Mouse (Mus musculus) spleen, postnatal 36 days (tissue): ENCODE data around the gene Adssl1.

Source experiments
- DNase-seq, 2 experiments: peaks; one replicate each; pipeline ENCODE4 v3.0.0; 2022; ENCODE audit warnings: low spot score in 2 of 2, mixed read lengths in 1 of 2

Adssl1 gene

GRCm38 (mm10) chr12:112592985-112593734 lies 26.7 kb upstream of the Adssl1 start:
- no peak for DNase-seq

GRCm38 (mm10) chr12:112593951-112594915 lies 25.6 kb upstream of the Adssl1 start:
- peak; percentile 38 to 46 for DNase-seq

GRCm38 (mm10) chr12:112594989-112595388 lies 24.9 kb upstream of the Adssl1 start:
- no peak for DNase-seq

- DNase-seq, result no peak
Observed at GRCm38 (mm10) chr12:112595626-112596025, 24.2 kb upstream of the Adssl1 start.

GRCm38 (mm10) chr12:112596454-112596853 lies 23.4 kb upstream of the Adssl1 start:
- DNase-seq, result no peak

DNA sequence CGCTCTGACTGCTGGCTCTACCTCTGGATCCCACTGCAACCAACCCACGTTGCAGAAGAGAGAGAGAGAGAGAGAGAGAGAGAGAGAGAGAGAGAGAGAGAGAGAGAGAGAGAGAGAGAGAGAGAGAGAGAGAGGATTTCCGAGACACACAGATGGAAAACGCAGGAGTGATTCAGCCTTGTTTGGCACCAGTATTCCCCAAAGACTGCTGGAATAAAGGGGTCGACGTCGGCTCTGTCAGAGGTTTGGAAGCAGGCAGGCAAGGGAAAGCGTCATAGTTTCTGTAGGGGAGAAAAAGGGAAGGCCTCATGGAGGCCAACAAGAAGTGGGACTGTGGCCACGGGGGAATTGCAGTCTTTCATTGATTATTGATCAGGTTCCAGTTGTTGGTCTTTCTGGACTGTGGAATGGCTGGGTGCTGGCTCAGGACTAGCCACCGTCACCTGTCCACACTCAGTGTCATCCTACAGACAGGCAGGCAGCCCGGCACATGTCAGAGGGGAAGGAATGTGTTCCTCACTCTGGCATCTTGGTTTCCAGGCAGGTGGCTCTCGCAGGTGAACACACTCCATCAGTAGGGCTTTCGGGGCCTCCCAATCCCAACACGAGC lies 22.8 kb upstream of the Adssl1 start:
- no peak for DNase-seq

GRCm38 (mm10) chr12:112597618-112598017 lies 22.2 kb upstream of the Adssl1 start:
- no peak for DNase-seq

- no peak for DNase-seq
Observed at GRCm38 (mm10) chr12:112599198-112599597, 20.6 kb upstream of the Adssl1 start.

DNA sequence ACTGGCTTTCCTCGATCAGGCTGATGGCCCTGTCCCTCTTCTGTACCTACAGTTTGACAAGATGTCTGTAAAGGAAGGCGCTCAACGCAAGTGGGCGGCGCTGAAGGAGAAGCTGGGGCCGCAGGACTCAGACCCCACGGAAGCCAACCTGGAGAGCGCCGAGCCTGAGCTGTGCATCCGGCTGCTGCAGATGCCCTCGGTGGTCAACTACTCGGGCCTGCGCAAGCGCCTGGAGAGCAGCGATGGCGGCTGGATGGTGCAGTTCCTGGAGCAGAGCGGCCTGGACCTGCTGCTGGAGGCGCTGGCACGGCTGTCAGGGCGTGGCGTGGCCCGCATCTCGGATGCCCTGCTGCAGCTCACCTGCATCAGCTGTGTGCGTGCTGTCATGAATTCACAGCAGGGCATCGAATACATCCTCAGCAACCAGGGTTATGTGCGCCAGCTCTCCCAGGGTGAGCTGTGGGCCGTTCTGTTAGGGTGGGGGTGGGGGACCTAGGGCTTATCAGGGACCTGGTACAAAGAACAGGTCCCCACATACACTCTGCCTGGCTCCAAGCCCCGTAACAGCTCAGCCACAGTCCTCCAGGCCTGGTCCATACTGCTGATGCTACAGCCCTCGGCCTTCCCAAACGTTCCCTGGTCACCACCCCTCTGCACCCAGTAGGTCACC lies 19.8 kb upstream of the Adssl1 start:
- DNase-seq, result no peak

GRCm38 (mm10) chr12:112604022-112604421 lies 15.8 kb upstream of the Adssl1 start:
- DNase-seq, result no peak

DNA sequence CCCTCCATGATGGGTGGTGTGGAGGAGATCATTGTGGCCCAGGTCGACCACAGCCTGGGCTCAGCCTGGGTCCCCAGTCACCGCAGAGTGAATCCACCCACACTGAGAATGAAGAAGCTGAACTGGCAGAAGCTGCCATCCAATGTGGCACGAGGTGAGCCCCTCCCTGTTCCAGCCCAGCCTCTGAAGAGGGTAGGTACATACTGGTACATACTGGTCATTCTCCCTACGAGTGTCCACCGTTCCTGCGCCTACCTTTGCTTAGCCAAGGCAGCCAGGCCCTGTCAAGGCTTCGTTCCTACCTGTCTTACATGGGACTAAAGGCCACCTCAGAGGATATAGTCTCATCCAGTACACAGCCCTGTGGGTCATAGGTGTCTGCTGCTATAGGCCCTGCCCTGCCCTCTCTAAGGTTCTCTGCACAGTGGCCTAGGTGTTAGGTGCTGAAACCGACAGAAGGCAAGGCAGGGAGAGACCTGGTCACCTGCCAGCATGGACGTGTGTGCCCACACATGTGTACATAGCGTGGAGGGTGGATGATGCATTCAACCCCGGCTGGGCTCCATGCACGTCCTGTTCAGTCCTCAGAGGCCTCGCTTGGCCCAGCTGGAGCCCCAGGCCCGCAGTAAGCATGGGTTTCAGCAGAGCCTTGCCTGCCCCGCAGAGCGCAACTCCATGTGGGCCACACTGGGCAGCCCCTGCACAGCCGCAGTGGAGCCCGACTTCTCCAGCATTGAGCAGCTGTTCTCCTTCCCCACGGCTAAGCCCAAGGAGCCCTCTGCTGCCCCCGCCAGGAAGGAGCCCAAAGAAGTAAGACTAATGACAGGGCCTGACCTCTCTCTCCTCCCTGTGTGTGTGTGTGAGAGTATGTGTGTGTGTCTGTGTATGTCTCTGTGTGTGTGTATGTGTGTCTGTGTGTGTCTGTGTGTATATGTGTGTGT lies 14.9 kb upstream of the Adssl1 start:
- DNase-seq, result peak in 1 of 2 experiments; percentile 46

DNA sequence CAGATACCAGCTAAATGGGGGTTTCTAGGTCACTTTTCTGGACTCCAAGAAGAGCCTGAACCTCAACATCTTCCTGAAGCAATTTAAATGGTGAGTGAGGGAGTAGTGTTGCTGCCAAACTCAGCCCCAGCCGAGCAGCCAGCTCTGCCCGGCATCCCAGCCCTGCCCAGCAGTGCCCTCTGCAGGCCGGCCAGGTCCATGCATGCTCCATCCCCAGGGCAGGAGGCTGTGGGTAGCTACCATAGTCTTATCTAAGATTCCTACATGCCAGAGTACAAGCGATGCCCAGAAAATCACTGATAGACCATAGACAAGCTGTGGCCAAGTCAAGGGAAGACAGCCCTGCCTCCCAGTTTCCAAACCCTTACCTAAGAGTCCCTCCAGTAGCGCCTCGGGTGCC lies 14.1 kb upstream of the Adssl1 start:
- peak; percentile 61 to 66 for DNase-seq

DNA sequence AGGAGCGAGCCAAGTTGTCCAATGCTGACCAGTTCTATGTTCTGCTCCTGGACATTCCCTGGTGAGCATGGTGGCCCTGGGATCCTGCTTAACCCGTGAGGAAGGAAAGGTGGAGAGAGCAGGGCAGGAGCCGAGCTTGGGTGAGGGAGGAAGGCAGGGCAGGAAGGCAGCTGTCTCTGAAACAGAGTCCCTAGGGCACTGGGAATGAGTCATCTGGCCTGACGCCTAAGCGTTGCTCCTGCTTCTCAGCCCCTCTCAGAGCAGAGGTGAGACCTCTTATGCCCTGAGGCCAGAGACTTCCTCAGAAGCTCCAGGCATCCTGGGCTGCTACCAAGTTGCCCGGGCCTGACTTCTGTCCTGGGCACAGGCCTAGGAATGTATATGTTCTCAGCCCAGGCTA lies 12.8 kb upstream of the Adssl1 start:
- DNase-seq, result no peak

DNA sequence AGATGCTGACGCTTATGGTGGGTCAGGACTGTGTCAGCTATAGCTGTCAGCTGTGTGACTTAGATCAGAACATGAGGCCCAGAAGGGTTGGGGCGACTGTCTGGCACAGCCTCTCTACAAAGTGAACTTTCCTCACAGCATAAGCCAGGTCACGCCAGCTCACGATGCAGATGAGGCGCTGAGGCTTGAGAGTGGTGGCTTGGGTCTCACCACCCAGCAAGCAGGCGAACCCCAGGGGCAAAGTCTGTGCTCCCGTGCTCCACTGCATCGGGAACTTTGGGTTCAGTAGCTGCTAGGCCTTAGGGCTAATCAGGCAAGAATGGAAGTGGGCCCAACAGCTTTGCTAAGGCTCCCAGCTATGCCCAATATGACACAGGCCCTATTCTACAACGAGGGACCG lies 10.8 kb upstream of the Adssl1 start:
- DNase-seq, result no peak

GRCm38 (mm10) chr12:112616668-112617067 lies 3.2 kb upstream of the Adssl1 start:
- peak; percentile 45 to 52 for DNase-seq

DNA sequence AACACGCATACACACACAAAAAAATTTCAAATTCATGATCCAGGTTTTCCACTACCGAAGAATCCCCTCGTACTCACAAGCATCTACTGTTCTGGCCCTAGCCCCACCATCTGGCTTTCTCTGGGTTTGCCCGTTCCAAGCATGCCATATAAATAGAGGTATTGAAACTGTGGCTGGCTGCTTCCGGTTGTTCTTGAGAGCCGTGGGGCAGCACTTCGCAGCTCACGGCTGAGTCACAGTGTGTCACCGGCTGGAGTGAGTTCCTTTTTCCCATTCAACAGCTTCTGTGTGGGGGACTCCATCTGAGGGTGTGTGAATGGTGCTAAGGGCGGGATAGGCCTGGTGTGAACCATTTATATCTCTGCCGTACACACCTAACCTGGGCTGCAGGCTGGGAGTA lies 2.7 kb upstream of the Adssl1 start:
- DNase-seq, result peak; percentile 72 to 76

GRCm38 (mm10) chr12:112617898-112618380 lies 1.9 kb upstream of the Adssl1 start:
- DNase-seq, result peak; percentile 83 to 86

DNA sequence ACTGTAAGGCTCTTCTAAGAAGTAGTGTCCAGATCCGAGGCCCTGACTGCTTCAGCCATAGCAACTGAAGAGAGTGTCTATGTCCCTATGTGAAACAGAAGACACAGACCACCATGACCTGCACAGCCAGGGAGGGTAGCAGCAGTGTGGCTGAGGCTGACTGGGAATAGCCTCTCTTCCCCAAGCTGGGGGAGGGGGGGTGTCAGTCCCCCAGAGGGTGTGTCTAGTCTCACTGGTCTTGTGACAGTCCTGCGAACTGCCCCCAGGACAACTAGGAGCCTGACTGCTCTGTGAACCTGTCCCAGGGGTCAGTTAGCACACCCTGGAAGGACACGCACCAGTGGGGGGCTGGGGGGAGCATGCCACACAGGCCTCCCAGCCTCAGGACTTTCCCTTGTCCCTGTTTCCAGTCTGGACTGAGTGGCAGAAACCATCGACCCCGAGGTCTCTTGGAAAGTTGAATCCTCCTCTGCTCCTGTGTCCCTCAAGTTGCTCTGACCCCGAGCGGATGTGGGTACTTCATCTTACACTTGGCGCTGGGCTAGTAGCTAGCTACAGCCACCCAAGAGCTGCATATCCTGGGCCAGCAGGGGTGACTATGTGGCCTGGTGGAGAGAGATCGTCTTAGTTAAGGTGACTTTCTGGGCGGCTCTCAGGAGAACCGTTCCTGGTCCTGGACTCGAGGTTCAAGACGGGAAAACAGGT lies 712 bp upstream of the Adssl1 start:
- DNase-seq, result peak; percentile 50 to 58

- DNase-seq, result no peak
Observed at GRCm38 (mm10) chr12:112620354-112621061, 663 bp downstream of the Adssl1 start.
